Mouse (Mus musculus): Measurements from ENCODE around the gene Spock1.

DNA sequence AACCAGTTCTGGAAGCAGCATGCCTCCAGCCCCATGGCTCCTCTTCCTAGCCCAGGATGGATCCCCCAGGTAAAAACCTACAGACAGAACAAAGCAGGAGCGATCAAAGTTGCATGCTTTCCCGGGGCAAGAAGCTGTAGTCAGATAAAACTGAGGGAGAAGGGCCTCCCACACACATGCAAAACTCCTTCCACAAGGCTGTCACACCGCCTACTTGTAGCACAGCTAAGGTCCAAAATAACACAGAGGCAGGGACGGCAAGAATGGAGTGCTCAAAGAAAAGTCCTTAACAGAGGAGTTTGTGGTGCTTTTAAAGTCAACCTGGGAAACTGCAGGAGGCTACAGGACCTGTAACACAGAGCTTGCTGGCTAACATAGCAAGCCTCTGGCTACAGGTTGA is 28.3 kb downstream of the Spock1 start:
- TF ChIP-seq CTCF (conservative IDR thresholded peaks at IDR 0.05; ENCODE audit: low read length), result no peak
- no peak for TF ChIP-seq NANOG (IDR thresholded peaks at IDR 0.05; ENCODE audit: borderline replicate concordance, low read length)
